In the genomic region with DNA sequence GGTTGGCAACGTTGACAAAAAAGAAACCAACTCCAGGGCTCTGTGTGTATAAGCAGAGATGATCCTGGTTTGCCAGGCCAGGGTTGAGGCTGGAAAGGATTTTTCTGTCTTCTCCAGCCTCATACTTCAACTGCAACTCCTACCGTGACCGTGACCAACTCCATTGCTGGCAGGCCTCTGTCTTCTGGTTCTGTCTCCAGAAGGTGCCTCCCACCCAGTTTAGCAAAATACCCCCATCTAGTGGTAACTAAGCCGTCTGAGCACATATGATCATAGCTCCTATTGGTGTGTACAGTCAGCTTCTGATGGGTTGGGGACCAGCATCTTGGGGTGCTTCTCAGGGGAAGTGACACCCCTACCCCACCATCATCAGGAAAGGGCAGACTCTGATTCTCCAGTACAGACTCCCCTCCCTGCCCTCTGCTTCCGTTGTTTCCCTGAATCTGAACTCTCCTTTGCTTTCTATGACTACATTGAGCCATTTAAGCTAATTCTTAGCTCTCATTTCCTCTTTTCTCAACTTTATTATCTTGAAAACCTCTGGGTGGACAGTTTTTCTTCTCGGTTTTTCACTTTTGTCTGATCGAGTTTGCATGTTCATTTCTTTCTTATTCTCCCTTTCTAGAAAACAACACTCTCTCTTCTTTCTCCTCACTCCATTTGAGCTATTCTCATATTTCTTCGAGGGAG, we compare ENCODE assay signal across 8 mouse cellular contexts.
DNase-seq lines count a peak whose midpoint lies in the region; ATAC-seq and TF ChIP-seq lines count a peak whose summit lies in the region.
"Had no signal": no experiment of that assay in that cellular context is flagged by ENCODE, and none has a peak within 500 bp of the region (broad histone marks: within the 10 kb centered on the region; RNA-seq: fewer than 3 reads in every experiment).

No protein-coding gene starts in this region.

- no peak overlapping the region for H3K27ac ChIP-seq in kidney, postnatal 0 days
- H3K27ac ChIP-seq in MEL (ENCODE audit: control insufficient read depth, low read depth, low read length) = no peak overlapping the region
- no peak overlapping the region for H3K27ac ChIP-seq in intestine, postnatal 0 days (ENCODE audit: low read depth, low read length)
- H3K27ac ChIP-seq: heart, embryonic 13.5 days had no signal

- no peaks in the 10 kb centered on the region for H3K36me3 ChIP-seq in kidney, postnatal 0 days (ENCODE audit: insufficient read depth, low read length)
- peaks cover 0 to 8% of the 10 kb centered on the region in 2 experiments; a peak in 2 of 4 replicates for H3K36me3 ChIP-seq in MEL (ENCODE audit: control insufficient read depth in 1 of 2, insufficient read depth in 2 of 2, low read length in 2 of 2)
- H3K36me3 ChIP-seq in intestine, postnatal 0 days (ENCODE audit: control insufficient read depth, insufficient read depth) = no peaks in the 10 kb centered on the region
- H3K36me3 ChIP-seq: heart, embryonic 13.5 days had no signal

- no peaks in the 10 kb centered on the region for H3K4me1 ChIP-seq in kidney, postnatal 0 days (replicated peaks; ENCODE audit: insufficient read depth, low read length)
- H3K4me1 ChIP-seq in MEL (ENCODE audit: control insufficient read depth in 1 of 2, insufficient read depth in 2 of 2, low read length in 2 of 2) = peaks cover 0 to 9% of the 10 kb centered on the region in 2 experiments; a peak in 2 of 4 replicates
- H3K4me1 ChIP-seq in intestine, postnatal 0 days (replicated peaks; ENCODE audit: control insufficient read depth, insufficient read depth, low read length) = no peaks in the 10 kb centered on the region

- H3K4me2 ChIP-seq in kidney, postnatal 0 days (ENCODE audit: low read length) = no peak overlapping the region
- H3K4me2 ChIP-seq in intestine, postnatal 0 days (replicated peaks; ENCODE audit: low read depth) = no peak overlapping the region
- H3K4me2 ChIP-seq: heart, embryonic 13.5 days had no signal

- peak; percentile 83 for TF ChIP-seq CTCF in kidney, postnatal 0 days (IDR thresholded peaks at IDR 0.05; ENCODE audit: low read depth)
- peak; percentile 45 to 89 (median 68) for TF ChIP-seq CTCF in MEL (IDR thresholded peaks at IDR 0.05 in 2 of 3, conservative IDR thresholded peaks at IDR 0.05 in 1 of 3; ENCODE audit: control insufficient read depth in 1 of 3, insufficient read depth in 1 of 3, low read depth in 2 of 3, low read length in 3 of 3, poor library complexity in 1 of 3, severe bottlenecking in 1 of 3)
- peak; percentile 81 for TF ChIP-seq CTCF in intestine, postnatal 0 days (IDR thresholded peaks at IDR 0.05; ENCODE audit: low read depth)

- TF ChIP-seq RAD21 in MEL (IDR thresholded peaks at IDR 0.05; ENCODE audit: low read depth, low read length) = peak; percentile 68

- no peaks in the 10 kb centered on the region for H3K79me2 ChIP-seq in MEL (ENCODE audit: control insufficient read depth, insufficient read depth, low read length, poor library complexity)

- peak; percentile 15 to 32; a peak in 1 of 4 replicates for TF ChIP-seq EP300 in MEL (IDR thresholded peaks at IDR 0.05; ENCODE audit: low read depth in 1 of 2, low read length in 2 of 2)

- no peak overlapping the region for H3K9ac ChIP-seq in kidney, postnatal 0 days (ENCODE audit: low read depth, low read length)
- peak overlapping the region; percentile 17; the same call in 1 of the 2 replicates for H3K9ac ChIP-seq in MEL (ENCODE audit: control insufficient read depth, low read depth, low read length, poor library complexity, severe bottlenecking)
- no peak overlapping the region for H3K9ac ChIP-seq in intestine, postnatal 0 days (ENCODE audit: low read depth, low read length)
- H3K9ac ChIP-seq: heart, embryonic 13.5 days had no signal

- no peak; the same call in 1 of the 2 replicates for ATAC-seq in kidney, postnatal 0 days (replicated peaks; ENCODE audit: low FRiP score, low read depth)
- peak; percentile 25; the same call in 1 of the 2 replicates for ATAC-seq in intestine, postnatal 0 days
- ATAC-seq in activated CD4-positive, CD25-positive, alpha-beta regulatory T cell, adult 4 months = no peak

- TF ChIP-seq POLR2A in MEL (IDR thresholded peaks at IDR 0.05; ENCODE audit: control insufficient read depth in 1 of 2, insufficient read depth in 1 of 2, low read depth in 1 of 2, low read length in 2 of 2, poor library complexity in 1 of 2) = no peak

- no peaks in the 10 kb centered on the region for H3K27me3 ChIP-seq in kidney, postnatal 0 days (ENCODE audit: insufficient read depth, low read length)
- H3K27me3 ChIP-seq in MEL (ENCODE audit: control insufficient read depth in 1 of 2, insufficient read depth in 2 of 2, low read length in 2 of 2) = no peaks in the 10 kb centered on the region
- no peaks in the 10 kb centered on the region for H3K27me3 ChIP-seq in intestine, postnatal 0 days (replicated peaks; ENCODE audit: control insufficient read depth, insufficient read depth, low read length)
- H3K27me3 ChIP-seq: heart, embryonic 13.5 days had no signal

- DNase-seq in kidney, postnatal 0 days (ENCODE audit: low spot score) = peak; percentile 91
- DNase-seq in kidney, postnatal 36 days = no peak
- peak; percentile 33 for DNase-seq in CD4-positive helper T cell, adult 2 months (ENCODE audit: low read depth, low spot score)
- DNase-seq in MEL (ENCODE audit: low read depth, low spot score) = peak; percentile 85
- DNase-seq in cerebellum, adult 9-11 months = no peak

- no peaks in the 10 kb centered on the region for H3K9me3 ChIP-seq in kidney, postnatal 0 days (replicated peaks; ENCODE audit: low read length)
- no peaks in the 10 kb centered on the region for H3K9me3 ChIP-seq in MEL (replicated peaks; ENCODE audit: insufficient read depth, low read length)
- no peaks in the 10 kb centered on the region for H3K9me3 ChIP-seq in intestine, postnatal 0 days (ENCODE audit: control insufficient read depth)

- no peak overlapping the region for H3K4me3 ChIP-seq in kidney, postnatal 0 days (replicated peaks; ENCODE audit: low read depth, low read length)
- H3K4me3 ChIP-seq in MEL (ENCODE audit: control insufficient read depth in 1 of 2, insufficient read depth in 1 of 2, low read depth in 2 of 2, low read length in 2 of 2) = peak overlapping the region in 1 of 2 experiments; percentile 14; a peak in 1 of 4 replicates
- no peak overlapping the region for H3K4me3 ChIP-seq in intestine, postnatal 0 days (ENCODE audit: low read depth, low read length)
- H3K4me3 ChIP-seq: heart, embryonic 13.5 days had no signal

- WGBS in kidney, postnatal 0 days = 58% methylated on average over 8 of the region's 8 CpGs
- WGBS in intestine, postnatal 0 days = 67% methylated on average over 8 of the region's 8 CpGs

TF ChIP-seq in MEL, 35 proteins besides CTCF, POLR2A, EP300 and RAD21:
- TF ChIP-seq GATA1 (IDR thresholded peaks at IDR 0.05; ENCODE audit: low read depth, low read length) = 0 out of 2 replicates have a peak, but pooled peaks have one; percentile 6
- 0 out of 2 replicates have a peak, but pooled peaks have one; percentile 31 for TF ChIP-seq TBP (IDR thresholded peaks at IDR 0.05; ENCODE audit: low read depth, low read length)
- TF ChIP-seq JUND (IDR thresholded peaks at IDR 0.05; ENCODE audit: low read depth, low read length) = 0 out of 2 replicates have a peak, but pooled peaks have one; percentile 34
- no peak for TF ChIP-seq TCF12 (IDR thresholded peaks at IDR 0.05; ENCODE audit: low read depth, low read length)
- TF ChIP-seq NRF1 (IDR thresholded peaks at IDR 0.05; ENCODE audit: insufficient read depth, low read depth, low read length, poor library complexity, severe bottlenecking) = no peak
- no peak for TF ChIP-seq KAT2A (conservative IDR thresholded peaks at IDR 0.05; ENCODE audit: low read depth, low read length)
- TF ChIP-seq SMC3 (IDR thresholded peaks at IDR 0.05; ENCODE audit: low read depth, low read length) = peak; percentile 79
- TF ChIP-seq MAZ (IDR thresholded peaks at IDR 0.05; ENCODE audit: low read depth, low read length) = peak; percentile 60; the same call in 1 of the 2 replicates
- 0 out of 2 replicates have a peak, but pooled peaks have one; percentile 28 for TF ChIP-seq ZNF384 (IDR thresholded peaks at IDR 0.05; ENCODE audit: low read depth, low read length)
- TF ChIP-seq ETS1 (IDR thresholded peaks at IDR 0.05; ENCODE audit: low read depth, low read length) = no peak
- peak; percentile 48 for TF ChIP-seq ZC3H11A (IDR thresholded peaks at IDR 0.05; ENCODE audit: low read depth, low read length)
- 0 out of 2 replicates have a peak, but pooled peaks have one; percentile 8 for TF ChIP-seq RCOR1 (IDR thresholded peaks at IDR 0.05; ENCODE audit: low read depth, low read length)

Comparison
In these comparisons a context has a peak if more than half of its experiments do, and no peak if none do; other contexts are left out.
1. DNase-seq: peak in kidney, postnatal 0 days (single experiment), CD4-positive helper T cell, adult 2 months (single experiment) and MEL (single experiment); none in kidney, postnatal 36 days (0 of 2) and cerebellum, adult 9-11 months (single experiment).
2. Peak in every context shown above with its lines, with median percentiles within 50 percentile points of each other: CTCF ChIP-seq.